Mouse (Mus musculus) liver, embryonic 16.5 days (tissue): Measurements from ENCODE around the gene Tyk2. TPM values are rescaled to one million over a fixed set of nuclear protein-coding genes. Genes with fewer than 3 reads are reported as not detected.

Experiments used
- ATAC-seq: fragments of 200-750 bp; cut with Nextera tagmentation; 2 replicates; pipeline ENCODE4 v1.8.0; 2017; ENCODE audit warnings: low read depth, mild to moderate bottlenecking, moderate number of reproducible peaks, moderate library complexity
- H3K27ac ChIP-seq: fragments of 300-500 bp; sonication (generic); 2 replicates; pipeline ENCODE4 v1.5.1; 2014; ENCODE audit warnings: mild to moderate bottlenecking, low read length
- H3K27me3 ChIP-seq: fragments of 300-500 bp; sonication (generic); 2 replicates; pipeline ENCODE4 v1.6.1; 2014; ENCODE audit warnings: low read depth, low read length, mixed read lengths; ENCODE audit not compliant: control insufficient read depth, insufficient read depth
- H3K36me3 ChIP-seq: fragments of 300-500 bp; sonication (generic); 2 replicates; pipeline ENCODE4 v1.6.1; 2014; ENCODE audit warnings: mild to moderate bottlenecking; ENCODE audit not compliant: control insufficient read depth, insufficient read depth
- H3K4me1 ChIP-seq: fragments of 300-500 bp; sonication (generic); 2 replicates; pipeline ENCODE4 v1.6.1; 2014; ENCODE audit warnings: low read depth, low read length, mixed read lengths; ENCODE audit not compliant: control insufficient read depth
- H3K4me2 ChIP-seq: fragments of 300-500 bp; sonication (generic); 2 replicates; pipeline ENCODE4 v1.6.1; 2014; ENCODE audit warnings: low read depth, low read length, mixed read lengths
- H3K4me3 ChIP-seq: fragments of 300-500 bp; sonication (generic); 2 replicates; pipeline ENCODE4 v1.5.1; 2014; ENCODE audit warnings: low read depth, mild to moderate bottlenecking, low read length
- H3K9ac ChIP-seq: fragments of 300-500 bp; sonication (generic); 2 replicates; pipeline ENCODE4 v1.6.1; 2014; ENCODE audit warnings: low read depth, low read length
- H3K9me3 ChIP-seq: fragments of 300-500 bp; sonication (generic); replicated peaks from 2 replicates; pipeline ENCODE4 v1.6.1; 2016; ENCODE audit warnings: low read length; ENCODE audit not compliant: control insufficient read depth
- WGBS: fragments of 180-500 bp; shearing (Covaris S2); extraction: QIAGEN DNeasy Blood & Tissue Kit; methylation state at CpG from one replicate; pipeline ENCODE4 v1.1.7; 2014; ENCODE audit not compliant: insufficient replicate concordance; 5-methylcytosine and 5-hydroxymethylcytosine counted together
- microRNA-seq: library from miRNA; unstranded; fragments of <30 nt; microRNA quantifications from one replicate; pipeline ENCODE4, GENCODE M21; 2016
- polyA plus RNA-seq: library from polyadenylated mRNA; unstranded; fragments of >200 nt; fragmentation: Nextera tagmentation; extraction: Ambion mirVana; gene quantifications from 2 replicates; pipeline ENCODE4 v1.2.1, GENCODE M21; 2015

The Tyk2 gene
- polyA plus RNA-seq, 1 experiment from 2014 or later = 8.9 TPM

- no peak for ATAC-seq
- peaks cover 4% of the 10 kb centered on the region for H3K4me1 ChIP-seq
Measured at GRCm38 (mm10) chr9:21067006-21067684, 63.9 kb downstream of the Tyk2 start, which contains the start of gene Zglp1. Gene Zglp1 (minus strand): TSS chr9:21067093.

GRCm38 (mm10) chr9:21062928-21063327 is 68.1 kb downstream of the Tyk2 start:
- WGBS = 72% methylated on average over 2 of the region's 2 CpGs
- no peak overlapping the region for H3K9ac ChIP-seq
- no peak overlapping the region for H3K27ac ChIP-seq
- H3K4me1 ChIP-seq = no peaks in the 10 kb centered on the region; the same call in 1 of the 2 replicates
- H3K9me3 ChIP-seq = no peaks in the 10 kb centered on the region
- H3K36me3 ChIP-seq = peaks cover 6% of the 10 kb centered on the region; the same call in 1 of the 2 replicates
- no peak for ATAC-seq
- H3K4me2 ChIP-seq = no peak overlapping the region
- H3K4me3 ChIP-seq = no peak overlapping the region
- no peaks in the 10 kb centered on the region for H3K27me3 ChIP-seq

More at GRCm38 (mm10) chr9:21067006-21067684, 63.9 kb downstream of the Tyk2 start, which contains the start of gene Zglp1:
- H3K4me3 ChIP-seq = no peak within 1 kb of the TSS
- no peak within 1 kb of the TSS for H3K4me2 ChIP-seq
- H3K27me3 ChIP-seq = no peaks in the 10 kb centered on the region
- H3K27ac ChIP-seq = no peak within 1 kb of the TSS
- peaks cover 6% of the 10 kb centered on the region; the same call in 1 of the 2 replicates for H3K36me3 ChIP-seq
- 81% methylated on average over 27 of the region's 27 CpGs for WGBS
- H3K9me3 ChIP-seq = no peaks in the 10 kb centered on the region
- no peak within 1 kb of the TSS for H3K9ac ChIP-seq

Small RNA genes lying within 50 kb of the gene (microRNA-seq; reads per million reads assigned to microRNA genes)
- not detected for gene Mir7082

Other genes with a start within 250 kb of the Tyk2 start
- 42.9 and 46.2 TPM in 2 replicates for gene Ppan, start 243.1 kb downstream of the Tyk2 start, polyA plus RNA-seq
- 149 and 161 TPM in 2 replicates for gene Eif3g, start 232.6 kb downstream of the Tyk2 start, polyA plus RNA-seq
- 53.4 and 55.7 TPM in 2 replicates for gene Dnmt1, start 171.4 kb downstream of the Tyk2 start, polyA plus RNA-seq
- gene S1pr2, start 154.5 kb downstream of the Tyk2 start, polyA plus RNA-seq = 3.1 and 3.5 TPM in 2 replicates
- 58.0 and 59.8 TPM in 2 replicates for gene Mrpl4, start 128.5 kb downstream of the Tyk2 start, polyA plus RNA-seq
- gene Icam1, start 115.3 kb downstream of the Tyk2 start, polyA plus RNA-seq = 10.6 and 11.9 TPM in 2 replicates
- 172 and 184 TPM in 2 replicates for gene Icam4, start 101.9 kb downstream of the Tyk2 start, polyA plus RNA-seq
- 0.26 and 0.30 TPM in 2 replicates for gene Icam5, start 99.2 kb downstream of the Tyk2 start, polyA plus RNA-seq
- gene Zglp1, start 64.2 kb downstream of the Tyk2 start, polyA plus RNA-seq = 0.43 TPM in 1 of 2 replicates, not detected in the other
- gene Gm49373, start 58.1 kb downstream of the Tyk2 start, polyA plus RNA-seq = 0.18 and 0.20 TPM in 2 replicates
- gene Fdx1l, start 57.6 kb downstream of the Tyk2 start, polyA plus RNA-seq = 26.5 and 26.6 TPM in 2 replicates
- gene Gm38431, start 39.2 kb downstream of the Tyk2 start, polyA plus RNA-seq = 0.85 and 1.6 TPM in 2 replicates
- 17.6 and 19.8 TPM in 2 replicates for gene Raver1, start 39.2 kb downstream of the Tyk2 start, polyA plus RNA-seq
- gene Cdc37, start 18.7 kb upstream of the Tyk2 start, polyA plus RNA-seq = 104 and 106 TPM in 2 replicates
- 1.6 and 1.9 TPM in 2 replicates for gene Pde4a, start 34.5 kb upstream of the Tyk2 start, polyA plus RNA-seq
- 26.2 and 27.7 TPM in 2 replicates for gene Keap1, start 108.1 kb upstream of the Tyk2 start, polyA plus RNA-seq
- gene S1pr5, start 117.2 kb upstream of the Tyk2 start, polyA plus RNA-seq = 0.13 and 0.14 TPM in 2 replicates
- gene Atg4d, start 134.1 kb upstream of the Tyk2 start, polyA plus RNA-seq = 90.4 and 95.3 TPM in 2 replicates
- 5.5 and 8.1 TPM in 2 replicates for gene Kri1, start 156.7 kb upstream of the Tyk2 start, polyA plus RNA-seq
- 120 and 128 TPM in 2 replicates for gene Cdkn2d, start 160.2 kb upstream of the Tyk2 start, polyA plus RNA-seq
- gene Ap1m2, start 181.1 kb upstream of the Tyk2 start, polyA plus RNA-seq = 0.08 and 1.1 TPM in 2 replicates
- gene Slc44a2, start 189.5 kb upstream of the Tyk2 start, polyA plus RNA-seq = 16.9 TPM in 2 replicates
- gene Ilf3, start 236.6 kb upstream of the Tyk2 start, polyA plus RNA-seq = 34.9 and 37.2 TPM in 2 replicates